Mouse (Mus musculus) ES-E14 (cell line): Measurements from ENCODE around the gene Igfn1. TPM values are rescaled to one million over a fixed set of nuclear protein-coding genes. Genes with fewer than 3 reads are reported as not detected.
A peak's percentile ranks its signal among the peaks of the same experiment; 100 is the strongest.

Source experiments
- DNase-seq: peaks from one replicate; pipeline ENCODE4 v3.0.0-alpha.2; 2013; ENCODE audit warnings: low read depth, low spot score
- H3K27ac ChIP-seq: 2 replicates; pipeline ENCODE4 v1.5.1; 2012; ENCODE audit warnings: low read depth, mild to moderate bottlenecking, low read length, moderate library complexity, mixed read lengths; ENCODE audit not compliant: poor library complexity, insufficient read depth, severe bottlenecking
- H3K36me3 ChIP-seq: 2 replicates; pipeline ENCODE4 v1.6.1; 2012; ENCODE audit warnings: mild to moderate bottlenecking, low read length, moderate library complexity, mixed read lengths; ENCODE audit not compliant: control insufficient read depth, poor library complexity, insufficient read depth, severe bottlenecking
- H3K4me1 ChIP-seq, 2 experiments: fragments of 150-350 bp in 1 of 2; sonication (generic) in 1 of 2; 2 replicates each; pipeline ENCODE4 v1.6.1; 2012; ENCODE audit warnings: low read length in 2 of 2, mild to moderate bottlenecking in 1 of 2, mixed read lengths in 1 of 2; ENCODE audit not compliant: control insufficient read depth in 2 of 2, insufficient read depth in 2 of 2, poor library complexity in 1 of 2
- H3K4me3 ChIP-seq, 2 experiments: fragments of 150-350 bp in 1 of 2; sonication (generic) in 1 of 2; 2 replicates each; pipeline ENCODE4 v1.5.1; 2012; ENCODE audit warnings: low read length in 2 of 2, low read depth in 1 of 2, mild to moderate bottlenecking in 1 of 2, mixed read lengths in 1 of 2; ENCODE audit not compliant: insufficient read depth in 1 of 2, poor library complexity in 1 of 2, severe bottlenecking in 1 of 2
- H3K9ac ChIP-seq: 2 replicates; pipeline ENCODE4 v1.6.1; 2012; ENCODE audit warnings: low read depth, mild to moderate bottlenecking, low read length, mixed read lengths; ENCODE audit not compliant: poor library complexity, insufficient read depth, severe bottlenecking
- H3K9me3 ChIP-seq: fragments of 150-350 bp; sonication (generic); 2 replicates; pipeline ENCODE4 v1.6.1; 2012; ENCODE audit warnings: low read depth, mild to moderate bottlenecking, low read length; ENCODE audit not compliant: control insufficient read depth, insufficient read depth
- CHD2 ChIP-seq: IDR thresholded peaks from 2 replicates; pipeline ENCODE4 v1.6.1; 2014; ENCODE audit warnings: mild to moderate bottlenecking, low read depth, low read length, inconsistent platforms
- HCFC1 ChIP-seq: IDR thresholded peaks from 2 replicates; pipeline ENCODE4 v1.6.1; 2012; ENCODE audit warnings: low read length, inconsistent platforms, borderline replicate concordance; ENCODE audit not compliant: insufficient read depth
- MAFK ChIP-seq: IDR thresholded peaks from 2 replicates; pipeline ENCODE4 v1.6.1; 2014; ENCODE audit warnings: mild to moderate bottlenecking, low read depth, low read length, inconsistent platforms; ENCODE audit not compliant: insufficient read depth
- ZC3H11A ChIP-seq: IDR thresholded peaks from 2 replicates; pipeline ENCODE4 v1.6.1; 2012; ENCODE audit warnings: low read depth, mild to moderate bottlenecking, inconsistent platforms, low read length, borderline replicate concordance
- ZNF384 ChIP-seq: IDR thresholded peaks from 2 replicates; pipeline ENCODE4 v1.6.1; 2012; ENCODE audit warnings: low read depth, low read length, inconsistent platforms
- in situ Hi-C, 2 experiments: fragments of 600-800 bp; cut with MboI; formaldehyde crosslinking; loops; one replicate each; pipeline ENCODE4 v1.15.1; 2025; ENCODE audit warnings: low sequenced_read_pairs in 2 of 2, inconsistent platforms in 1 of 2; ENCODE audit not compliant: unreplicated experiment in 2 of 2
- total RNA-seq: library from RNA; depleted of rRNA; stranded (reverse); fragments of 300-350 nt; gene quantifications from 2 replicates; pipeline ENCODE4 v1.2.3, GENCODE M21; 2012; rRNA removed

The Igfn1 gene
- 0.04 TPM in 1 of 2 replicates, not detected in the other for total RNA-seq

GRCm38 (mm10) chr1:136006292-136006748 lies at the start of gene Igfn1:
Gene Igfn1 (minus strand): TSS chr1:136006342.
- Histone ChIP-seq H3K9me3 (no peaks in the 10 kb centered on the region), H3K36me3 (no peaks in the 10 kb centered on the region), H3K4me3 (peak within 1 kb of the TSS in 1 of 2 experiments; percentile 81; a peak in 2 of 4 replicates), H3K27ac (no peak within 1 kb of the TSS), H3K4me1 (no peaks in the 10 kb centered on the region; a peak in 1 of 4 replicates), H3K9ac (no peak within 1 kb of the TSS)
- no peak for DNase-seq
- no peak for TF ChIP-seq MAFK
- no peak for TF ChIP-seq ZNF384
- TF ChIP-seq HCFC1: no peak
- no peak for TF ChIP-seq ZC3H11A
- in situ Hi-C loops: no loop called here

GRCm38 (mm10) chr1:136055771-136056170 lies 49.6 kb upstream of the Igfn1 start:
- Histone ChIP-seq H3K9me3 (no peaks in the 10 kb centered on the region), H3K36me3 (no peaks in the 10 kb centered on the region), H3K27ac (no peak overlapping the region), H3K9ac (no peak overlapping the region), H3K4me3 (no peak overlapping the region), H3K4me1 (no peaks in the 10 kb centered on the region)
- no peak for DNase-seq
- in situ Hi-C loops: no loop called here
- no peak for TF ChIP-seq HCFC1
- no peak for TF ChIP-seq CHD2
- no peak for TF ChIP-seq ZC3H11A
- no peak for TF ChIP-seq ZNF384
- TF ChIP-seq MAFK: no peak

- H3K9me3 ChIP-seq: no peaks in the 10 kb centered on the region
- no peak for DNase-seq
- in situ Hi-C loops: no loop called here
- TF ChIP-seq HCFC1: no peak
- TF ChIP-seq CHD2: no peak
- no peak for TF ChIP-seq MAFK
- TF ChIP-seq ZC3H11A: no peak
- no peak for TF ChIP-seq ZNF384
- H3K9ac ChIP-seq: no peak within 1 kb of the TSS
- H3K4me3 ChIP-seq: no peak within 1 kb of the TSS
- H3K4me1 ChIP-seq: no peaks in the 10 kb centered on the region
- no peak within 1 kb of the TSS for H3K27ac ChIP-seq
- no peaks in the 10 kb centered on the region for H3K36me3 ChIP-seq
Measured at GRCm38 (mm10) chr1:136052547-136052946, 46.4 kb upstream of the Igfn1 start, which contains the start of gene Cacna1s. Gene Cacna1s (plus strand): TSS chr1:136052750.

- peak overlapping the region; percentile 52 to 56; a peak in 3 of 4 replicates for H3K4me3 ChIP-seq
- H3K9me3 ChIP-seq: no peaks in the 10 kb centered on the region
- no peaks in the 10 kb centered on the region for H3K4me1 ChIP-seq
- DNase-seq: peak; percentile 77
- 0 out of 2 replicates have a peak, but pooled peaks have one; percentile 25 for TF ChIP-seq ZC3H11A
- no peak for TF ChIP-seq CHD2
- no peak for TF ChIP-seq ZNF384
- TF ChIP-seq MAFK: no peak
- TF ChIP-seq HCFC1: no peak
- H3K36me3 ChIP-seq: no peaks in the 10 kb centered on the region
- H3K27ac ChIP-seq: no peak overlapping the region
- in situ Hi-C loops: no loop called here
- H3K9ac ChIP-seq: no peak overlapping the region
Measured at GRCm38 (mm10) chr1:136051465-136051864, 45.3 kb upstream of the Igfn1 start.

- in situ Hi-C loops: no loop called here
- H3K36me3 ChIP-seq: no peaks in the 10 kb centered on the region
- DNase-seq: peak; percentile 19
- H3K4me1 ChIP-seq: no peaks in the 10 kb centered on the region
- TF ChIP-seq MAFK: no peak
- no peak for TF ChIP-seq ZNF384
- no peak for TF ChIP-seq ZC3H11A
- TF ChIP-seq HCFC1: no peak
- no peak for TF ChIP-seq CHD2
- H3K9ac ChIP-seq: no peak overlapping the region
- H3K9me3 ChIP-seq: no peaks in the 10 kb centered on the region
- H3K4me3 ChIP-seq: peak overlapping the region; percentile 52 to 56
- H3K27ac ChIP-seq: no peak overlapping the region
Measured at GRCm38 (mm10) chr1:136051013-136051315, 44.8 kb upstream of the Igfn1 start.
